28 mouse cellular contexts compared by ENCODE assay signal in genomic region chr11:47776019-47776418, GRCm38 (mm10).
A peak's percentile ranks its signal among the peaks of the same experiment; 100 is the strongest.
DNase-seq lines count a peak whose midpoint lies in the region; ATAC-seq and TF ChIP-seq lines count a peak whose summit lies in the region.
"Had no signal": no experiment of that assay in that cellular context is flagged by ENCODE, and none has a peak within 500 bp of the region (broad histone marks: within the 10 kb centered on the region; RNA-seq: fewer than 3 reads in every experiment).

No protein-coding gene starts in this region.

- ATAC-seq in heart, embryonic 12.5 days (ENCODE audit: insufficient number of reproducible peaks, low FRiP score), result 0 out of 2 replicates have a peak, but pooled peaks have one; percentile 36
- no peak for ATAC-seq in lung, embryonic 14.5 days (ENCODE audit: insufficient read depth)
- ATAC-seq in midbrain, embryonic 11.5 days (ENCODE audit: low FRiP score), result no peak
- ATAC-seq: inflammation-experienced regulatory T-cells, adult 6 months; liver, embryonic 12.5 days; liver, postnatal 0 days; Patski had no signal

- intact Hi-C loops in heart, postnatal 25 days (cut with DNase I), result no loop called here

- H3K4me3 ChIP-seq in heart, embryonic 12.5 days, result no peak overlapping the region
- H3K4me3 ChIP-seq in lung, embryonic 14.5 days (ENCODE audit: low read depth, low read length), result no peak overlapping the region
- no peak overlapping the region for H3K4me3 ChIP-seq in midbrain, embryonic 11.5 days (ENCODE audit: low read depth, low read length)
- H3K4me3 ChIP-seq: embryonic facial prominence, embryonic 12.5 days; hindbrain, embryonic 12.5 days; limb, embryonic 12.5 days; liver, embryonic 12.5 days; midbrain, embryonic 10.5 days; neural tube, embryonic 13.5 days; stomach, embryonic 15.5 days had no signal

- WGBS in heart, embryonic 12.5 days, result 39% methylated on average over 1 of the region's 1 CpGs
- 32% methylated on average over 1 of the region's 1 CpGs for WGBS in lung, embryonic 14.5 days
- 43% methylated on average over 1 of the region's 1 CpGs for WGBS in midbrain, embryonic 11.5 days

- TF ChIP-seq CTCF in lung, embryonic 14.5 days (IDR thresholded peaks at IDR 0.05; ENCODE audit: low read depth), result no peak
- no peak for TF ChIP-seq CTCF in brain, embryonic 14.5 days (IDR thresholded peaks at IDR 0.05; ENCODE audit: borderline replicate concordance, extremely low read depth, insufficient read depth, insufficient read length)

- H3K4me2 ChIP-seq in heart, embryonic 12.5 days, result no peak overlapping the region
- no peak overlapping the region for H3K4me2 ChIP-seq in lung, embryonic 14.5 days
- no peak overlapping the region for H3K4me2 ChIP-seq in midbrain, embryonic 11.5 days
- H3K4me2 ChIP-seq: embryonic facial prominence, embryonic 12.5 days; hindbrain, embryonic 12.5 days; limb, embryonic 12.5 days; liver, embryonic 12.5 days; neural tube, embryonic 13.5 days; stomach, embryonic 15.5 days had no signal

- no peak overlapping the region for H3K27ac ChIP-seq in heart, embryonic 12.5 days (ENCODE audit: poor library complexity, severe bottlenecking)
- H3K27ac ChIP-seq in lung, embryonic 14.5 days (ENCODE audit: low read depth), result no peak overlapping the region
- H3K27ac ChIP-seq in midbrain, embryonic 11.5 days (ENCODE audit: low read depth, low read length), result no peak overlapping the region
- H3K27ac ChIP-seq: embryonic facial prominence, embryonic 12.5 days; hindbrain, embryonic 12.5 days; limb, embryonic 12.5 days; liver, embryonic 12.5 days; midbrain, embryonic 10.5 days; neural tube, embryonic 13.5 days; stomach, embryonic 15.5 days had no signal

- peak; percentile 8 to 24 for DNase-seq in cerebellum, postnatal 10 days
- DNase-seq in cerebellum, adult 9-10 months, result no peak
- DNase-seq in heart, postnatal 25 days (ENCODE audit: low spot score), result no peak
- peak; percentile 4 for DNase-seq in lung, embryonic 14.5 days
- no peak for DNase-seq in lung, postnatal 10 days
- DNase-seq in brain, embryonic 14.5 days (ENCODE audit: low read depth), result peak; percentile 83
- DNase-seq in midbrain, embryonic 11.5 days (ENCODE audit: low spot score, missing footprints), result no peak
- DNase-seq: adrenal gland, postnatal 14 days; embryo, embryonic 11 days; gastrocnemius, postnatal 10 days; heart, postnatal 14 days; kidney, adult 11 months; kidney, postnatal 14 days; layer of hippocampus, adult 9-11 months; liver, postnatal 0 days; lung, postnatal 14 days; right cerebral cortex, postnatal 14 days had no signal

- no peaks in the 10 kb centered on the region for H3K9me3 ChIP-seq in heart, embryonic 12.5 days (replicated peaks)
- H3K9me3 ChIP-seq in lung, embryonic 14.5 days (ENCODE audit: low read depth, low read length), result no peaks in the 10 kb centered on the region
- H3K9me3 ChIP-seq in midbrain, embryonic 11.5 days (ENCODE audit: control insufficient read depth, low read length), result no peaks in the 10 kb centered on the region
- H3K9me3 ChIP-seq: embryonic facial prominence, embryonic 12.5 days; G1E; hindbrain, embryonic 12.5 days; limb, embryonic 12.5 days; liver, embryonic 12.5 days; midbrain, embryonic 10.5 days; neural tube, embryonic 13.5 days; stomach, embryonic 15.5 days had no signal

- H3K9ac ChIP-seq in heart, embryonic 12.5 days, result no peak overlapping the region
- no peak overlapping the region for H3K9ac ChIP-seq in lung, embryonic 14.5 days
- H3K9ac ChIP-seq in midbrain, embryonic 11.5 days (ENCODE audit: low read length), result no peak overlapping the region
- H3K9ac ChIP-seq: embryonic facial prominence, embryonic 12.5 days; hindbrain, embryonic 12.5 days; limb, embryonic 12.5 days; liver, embryonic 12.5 days; liver, postnatal 0 days; neural tube, embryonic 13.5 days; stomach, embryonic 15.5 days had no signal

- TF ChIP-seq POLR2A in brain, embryonic 14.5 days (IDR thresholded peaks at IDR 0.05; ENCODE audit: borderline replicate concordance, extremely low read depth, insufficient read depth, insufficient read length, poor library complexity, severe bottlenecking), result no peak

- H3K4me1 ChIP-seq in heart, embryonic 12.5 days (replicated peaks), result peaks cover 4% of the 10 kb centered on the region
- no peaks in the 10 kb centered on the region for H3K4me1 ChIP-seq in lung, embryonic 14.5 days (ENCODE audit: insufficient read depth)
- peaks cover 3% of the 10 kb centered on the region; the same call in 1 of the 2 replicates for H3K4me1 ChIP-seq in midbrain, embryonic 11.5 days (ENCODE audit: control insufficient read depth, insufficient read depth, low read length)
- H3K4me1 ChIP-seq: embryonic facial prominence, embryonic 12.5 days; hindbrain, embryonic 12.5 days; limb, embryonic 12.5 days; neural tube, embryonic 13.5 days; stomach, embryonic 15.5 days had no signal

- no peaks in the 10 kb centered on the region for H3K36me3 ChIP-seq in heart, embryonic 12.5 days
- H3K36me3 ChIP-seq in lung, embryonic 14.5 days (ENCODE audit: insufficient read depth), result no peaks in the 10 kb centered on the region
- no peaks in the 10 kb centered on the region for H3K36me3 ChIP-seq in midbrain, embryonic 11.5 days (ENCODE audit: control insufficient read depth, insufficient read depth, low read length)
- H3K36me3 ChIP-seq: embryonic facial prominence, embryonic 12.5 days; G1E; hindbrain, embryonic 12.5 days; limb, embryonic 12.5 days; liver, embryonic 12.5 days; midbrain, embryonic 10.5 days; neural tube, embryonic 13.5 days; stomach, embryonic 15.5 days had no signal

- no peaks in the 10 kb centered on the region for H3K27me3 ChIP-seq in heart, embryonic 12.5 days (replicated peaks)
- no peaks in the 10 kb centered on the region for H3K27me3 ChIP-seq in lung, embryonic 14.5 days (ENCODE audit: insufficient read depth, low read length)
- H3K27me3 ChIP-seq in midbrain, embryonic 11.5 days (ENCODE audit: control insufficient read depth, insufficient read depth, low read length), result no peaks in the 10 kb centered on the region
- H3K27me3 ChIP-seq: embryonic facial prominence, embryonic 12.5 days; hindbrain, embryonic 12.5 days; limb, embryonic 12.5 days; liver, embryonic 12.5 days; neural tube, embryonic 13.5 days; Patski; stomach, embryonic 15.5 days had no signal

Comparison
In these comparisons a context has a peak if more than half of its experiments do, and no peak if none do; other contexts are left out.
1. DNase-seq: peak in cerebellum, postnatal 10 days (2 of 2), lung, embryonic 14.5 days (single experiment) and brain, embryonic 14.5 days (single experiment); none in cerebellum, adult 9-10 months (single experiment), heart, postnatal 25 days (single experiment), lung, postnatal 10 days (single experiment) and midbrain, embryonic 11.5 days (single experiment).